Mouse (Mus musculus): ENCODE results near the gene A1cf.

A1cf gene

GRCm38 (mm10) chr19:31868521-31868920 is at the start of gene A1cf:
Gene A1cf, plus strand, starts transcription at chr19:31868764.
- no peak for DNase-seq

GRCm38 (mm10) chr19:31834250-31834649 is 34.3 kb upstream of the A1cf start:
- no peak for DNase-seq

GRCm38 (mm10) chr19:31861909-31862308 is 6.7 kb upstream of the A1cf start:
- DNase-seq, result no peak

- no peak for DNase-seq
Observed at GRCm38 (mm10) chr19:31862512-31863249, 5.9 kb upstream of the A1cf start.

- DNase-seq, result no peak
Observed at GRCm38 (mm10) chr19:31865451-31865850, 3.1 kb upstream of the A1cf start.

GRCm38 (mm10) chr19:31868076-31868475 is 488 bp upstream of the A1cf start:
- DNase-seq, result no peak

GRCm38 (mm10) chr19:31868971-31869370 is 407 bp downstream of the A1cf start:
- DNase-seq, result no peak

- DNase-seq, result no peak
Observed at GRCm38 (mm10) chr19:31871377-31871776, 2.8 kb downstream of the A1cf start.

GRCm38 (mm10) chr19:31877968-31878367 is 9.4 kb downstream of the A1cf start:
- no peak for DNase-seq

- DNase-seq, result no peak
Observed at GRCm38 (mm10) chr19:31884594-31884993, 16.0 kb downstream of the A1cf start.

- no peak for DNase-seq
Observed at GRCm38 (mm10) chr19:31887275-31887674, 18.7 kb downstream of the A1cf start.

- no peak for DNase-seq
Observed at GRCm38 (mm10) chr19:31889988-31890387, 21.4 kb downstream of the A1cf start.

GRCm38 (mm10) chr19:31891001-31891893 is 22.7 kb downstream of the A1cf start:
- no peak for DNase-seq

- no peak for DNase-seq
Observed at GRCm38 (mm10) chr19:31895971-31896370, 27.4 kb downstream of the A1cf start.

GRCm38 (mm10) chr19:31896711-31897110 is 28.1 kb downstream of the A1cf start:
- DNase-seq, result no peak

- no peak for DNase-seq
Observed at GRCm38 (mm10) chr19:31905671-31906070, 37.1 kb downstream of the A1cf start.

- DNase-seq, result no peak
Observed at GRCm38 (mm10) chr19:31910423-31910822, 41.9 kb downstream of the A1cf start.

GRCm38 (mm10) chr19:31913946-31914345 is 45.4 kb downstream of the A1cf start:
- no peak for DNase-seq

GRCm38 (mm10) chr19:31920357-31920756 is 51.8 kb downstream of the A1cf start:
- no peak for DNase-seq

- no peak for DNase-seq
Observed at GRCm38 (mm10) chr19:31921852-31922251, 53.3 kb downstream of the A1cf start.

- no peak for DNase-seq
Observed at GRCm38 (mm10) chr19:31923615-31924352, 55.2 kb downstream of the A1cf start.

- DNase-seq, result no peak
Observed at GRCm38 (mm10) chr19:31950793-31951489, 82.4 kb downstream of the A1cf start.

- no peak for DNase-seq
Observed at GRCm38 (mm10) chr19:31953799-31954198, 85.2 kb downstream of the A1cf start.
